13 mouse cellular contexts compared by ENCODE assay signal in genomic region chr14:118737251-118737888, GRCm38 (mm10). TPM values are rescaled to one million over a fixed set of nuclear protein-coding genes. Genes with fewer than 3 reads are reported as not detected.
DNase-seq lines count a peak whose midpoint lies in the region; ATAC-seq and TF ChIP-seq lines count a peak whose summit lies in the region.
"Had no signal": no experiment of that assay in that cellular context is flagged by ENCODE, and none has a peak within 500 bp of the region (broad histone marks: within the 10 kb centered on the region; RNA-seq: fewer than 3 reads in every experiment).

No protein-coding gene starts in this region.

- no peak overlapping the region for H3K27ac ChIP-seq in forebrain, embryonic 14.5 days (ENCODE audit: low read depth, low read length)
- no peak overlapping the region for H3K27ac ChIP-seq in forebrain, embryonic 15.5 days (replicated peaks)
- peak overlapping the region; percentile 30 for H3K27ac ChIP-seq in left cerebral cortex, adult 2 months
- H3K27ac ChIP-seq in lung, postnatal 0 days (ENCODE audit: low read length), result no peak overlapping the region
- H3K27ac ChIP-seq: liver, embryonic 13.5 days had no signal

- 12% methylated on average over 12 of the region's 12 CpGs for WGBS in forebrain, embryonic 14.5 days
- 12% methylated on average over 12 of the region's 12 CpGs for WGBS in forebrain, embryonic 15.5 days
- 35% methylated on average over 12 of the region's 12 CpGs for WGBS in lung, postnatal 0 days

- no peak overlapping the region for H3K9ac ChIP-seq in forebrain, embryonic 14.5 days (ENCODE audit: low read length)
- H3K9ac ChIP-seq in forebrain, embryonic 15.5 days (replicated peaks), result no peak overlapping the region
- no peak overlapping the region for H3K9ac ChIP-seq in lung, postnatal 0 days (replicated peaks; ENCODE audit: low read depth)
- H3K9ac ChIP-seq: liver, embryonic 13.5 days had no signal

- TF ChIP-seq EP300 in lung, postnatal 0 days (IDR thresholded peaks at IDR 0.05), result no peak

- peak; percentile 22 for DNase-seq in forebrain, embryonic 14.5 days (ENCODE audit: low spot score)
- DNase-seq in left cerebral cortex, adult 2 months (ENCODE audit: extremely low spot score in 1 of 2, low spot score in 2 of 2), result no peak
- DNase-seq in left cerebral cortex, postnatal 4 days, result no peak
- DNase-seq in brain, adult 2 months (ENCODE audit: low read depth, low spot score), result peak; percentile 17
- DNase-seq in yolk sac, embryonic 10.5 days (ENCODE audit: low spot score), result peak; percentile 57
- no peak for DNase-seq in lung, postnatal 0 days (ENCODE audit: low spot score)
- DNase-seq: cerebellum, adult 18-20 months; liver, embryonic 13.5 days; lung, postnatal 10 days had no signal

- no peaks in the 10 kb centered on the region for H3K27me3 ChIP-seq in forebrain, embryonic 14.5 days (replicated peaks; ENCODE audit: control insufficient read depth, insufficient read depth, low read length)
- no peaks in the 10 kb centered on the region for H3K27me3 ChIP-seq in forebrain, embryonic 15.5 days
- H3K27me3 ChIP-seq in lung, postnatal 0 days (replicated peaks; ENCODE audit: insufficient read depth, low read length), result no peaks in the 10 kb centered on the region
- H3K27me3 ChIP-seq: liver, embryonic 13.5 days; Patski had no signal

- intact Hi-C loops in left cerebral cortex, adult 2 months (cut with DNase I), result no loop called here
- intact Hi-C loops in left cerebral cortex, postnatal 4 days (cut with DNase I), result no loop called here

- no peak for ATAC-seq in forebrain, embryonic 14.5 days
- no peak for ATAC-seq in forebrain, embryonic 15.5 days (replicated peaks)
- no peak for ATAC-seq in lung, postnatal 0 days
- ATAC-seq: Patski had no signal

- peaks cover 3% of the 10 kb centered on the region; the same call in 1 of the 2 replicates for H3K4me1 ChIP-seq in forebrain, embryonic 14.5 days (ENCODE audit: control insufficient read depth, insufficient read depth, low read length)
- H3K4me1 ChIP-seq in forebrain, embryonic 15.5 days, result peaks cover 8% of the 10 kb centered on the region; the same call in 1 of the 2 replicates
- H3K4me1 ChIP-seq in lung, postnatal 0 days (ENCODE audit: insufficient read depth, low read depth, low read length), result no peaks in the 10 kb centered on the region
- H3K4me1 ChIP-seq: liver, embryonic 13.5 days had no signal

- no peak for TF ChIP-seq CTCF in left cerebral cortex, adult 2 months (IDR thresholded peaks at IDR 0.05)
- no peak for TF ChIP-seq CTCF in lung, postnatal 0 days (IDR thresholded peaks at IDR 0.05)

- no peak overlapping the region for H3K4me2 ChIP-seq in forebrain, embryonic 14.5 days (ENCODE audit: low read length)
- no peak overlapping the region for H3K4me2 ChIP-seq in forebrain, embryonic 15.5 days (replicated peaks)
- H3K4me2 ChIP-seq in lung, postnatal 0 days (replicated peaks; ENCODE audit: low read depth, low read length), result no peak overlapping the region
- H3K4me2 ChIP-seq: liver, embryonic 13.5 days had no signal

- H3K36me3 ChIP-seq in forebrain, embryonic 14.5 days (ENCODE audit: control insufficient read depth, insufficient read depth, low read length), result no peaks in the 10 kb centered on the region
- H3K36me3 ChIP-seq in forebrain, embryonic 15.5 days, result no peaks in the 10 kb centered on the region
- no peaks in the 10 kb centered on the region for H3K36me3 ChIP-seq in lung, postnatal 0 days (ENCODE audit: insufficient read depth, low read length)
- H3K36me3 ChIP-seq: liver, embryonic 13.5 days had no signal

- peaks cover 8% of the 10 kb centered on the region; the same call in 1 of the 2 replicates for H3K9me3 ChIP-seq in forebrain, embryonic 14.5 days (replicated peaks; ENCODE audit: control insufficient read depth, low read length)
- H3K9me3 ChIP-seq in forebrain, embryonic 15.5 days, result 0 out of 2 replicates have a peak, but pooled peaks cover 4% of the 10 kb centered on the region
- no peaks in the 10 kb centered on the region for H3K9me3 ChIP-seq in lung, postnatal 0 days (ENCODE audit: low read length)
- H3K9me3 ChIP-seq: liver, embryonic 13.5 days had no signal

- H3K4me3 ChIP-seq in forebrain, embryonic 14.5 days (ENCODE audit: low read depth, low read length), result no peak overlapping the region
- H3K4me3 ChIP-seq in forebrain, embryonic 15.5 days, result no peak overlapping the region
- no peak overlapping the region for H3K4me3 ChIP-seq in left cerebral cortex, adult 2 months
- no peak overlapping the region for H3K4me3 ChIP-seq in lung, postnatal 0 days (ENCODE audit: low read depth, low read length)
- H3K4me3 ChIP-seq: erythroblast, embryonic 14.5 days; liver, embryonic 13.5 days had no signal

RNA-seq across cellular contexts. Expression of gene Abcc4, which starts 31.4 kb away (rescaled TPM):
- 1.0 and 1.3 TPM in 2 replicates for polyA plus RNA-seq in forebrain, embryonic 14.5 days (2014; fragmentation: Nextera tagmentation; extraction: Ambion mirVana)
- 0.88 and 1.2 TPM in 2 replicates for polyA plus RNA-seq in forebrain, embryonic 15.5 days (2015; fragmentation: Nextera tagmentation; extraction: Ambion mirVana)
- 10 to 100 TPM in 1 of 2 experiments, 1 to 10 TPM in 1; 9.5 to 11.0 TPM for total RNA-seq in left cerebral cortex, adult 2 months (2021)
- 1 to 10 TPM; 4.3 to 4.6 TPM for total RNA-seq in left cerebral cortex, postnatal 4 days (2021)
- polyA plus RNA-seq in lung, postnatal 0 days (2015; fragmentation: Nextera tagmentation; extraction: Ambion mirVana), result 1.0 and 1.2 TPM in 2 replicates

RNA-seq across cellular contexts. Expression of gene Cldn10, which starts 50.3 kb away (rescaled TPM):
- polyA plus RNA-seq in forebrain, embryonic 14.5 days (2014; fragmentation: Nextera tagmentation; extraction: Ambion mirVana), result 0.80 and 0.82 TPM in 2 replicates
- polyA plus RNA-seq in forebrain, embryonic 15.5 days (2015; fragmentation: Nextera tagmentation; extraction: Ambion mirVana), result 0.93 and 1.4 TPM in 2 replicates
- 10 to 100 TPM; 25.8 to 25.9 TPM for total RNA-seq in left cerebral cortex, adult 2 months (2021)
- 1 to 10 TPM; 5.4 to 6.7 TPM for total RNA-seq in left cerebral cortex, postnatal 4 days (2021)
- 59.2 and 60.3 TPM in 2 replicates for polyA plus RNA-seq in lung, postnatal 0 days (2015; fragmentation: Nextera tagmentation; extraction: Ambion mirVana)
- total RNA-seq: gastrocnemius, adult 8-10 months had no signal
- polyA plus RNA-seq: erythroblast, embryonic 14.5 days; Patski had no signal

Comparison
In these comparisons a context has a peak if more than half of its experiments do, and no peak if none do; other contexts are left out.
1. DNase-seq: peak in forebrain, embryonic 14.5 days (single experiment), brain, adult 2 months (single experiment) and yolk sac, embryonic 10.5 days (single experiment); none in left cerebral cortex, adult 2 months (0 of 2), left cerebral cortex, postnatal 4 days (single experiment) and lung, postnatal 0 days (single experiment).
2. RNA of gene Cldn10, which starts 50.3 kb away (polyA plus RNA-seq): 59.2 to 60.3 TPM in lung, postnatal 0 days; 0.93 to 1.4 TPM in forebrain, embryonic 15.5 days and 0.80 to 0.82 TPM in forebrain, embryonic 14.5 days; every median in the first group is over 10 times any median in the second.